14 mouse cellular contexts compared by ENCODE assay signal in genomic region chr1:128560452-128561324, GRCm38 (mm10). TPM values are rescaled to one million over a fixed set of nuclear protein-coding genes. Genes with fewer than 3 reads are reported as not detected.
DNase-seq lines count a peak whose midpoint lies in the region; ATAC-seq and TF ChIP-seq lines count a peak whose summit lies in the region.
"Had no signal": no experiment of that assay in that cellular context is flagged by ENCODE, and none has a peak within 500 bp of the region (broad histone marks: within the 10 kb centered on the region; RNA-seq: fewer than 3 reads in every experiment).

No protein-coding gene starts in this region.

- intact Hi-C loops in heart, postnatal 36 days (cut with DNase I) = no loop called here
- intact Hi-C loops in gastrocnemius, postnatal 36 days (cut with DNase I) = no loop called here
- intact Hi-C loops in gastrocnemius, adult 2 months (cut with DNase I) = no loop called here

- H3K27ac ChIP-seq in heart, embryonic 10.5 days = 0 out of 2 replicates have a peak overlapping the region, but pooled peaks have one; percentile 30
- peak overlapping the region; percentile 38; the same call in 1 of the 2 replicates for H3K27ac ChIP-seq in midbrain, embryonic 10.5 days (replicated peaks)
- H3K27ac ChIP-seq in midbrain, embryonic 16.5 days (ENCODE audit: low read length) = no peak overlapping the region
- no peak overlapping the region for H3K27ac ChIP-seq in gastrocnemius, adult 2 months
- H3K27ac ChIP-seq: embryonic facial prominence, embryonic 15.5 days; kidney, embryonic 15.5 days; left cerebral cortex, adult 2 months; lung, embryonic 15.5 days had no signal

- peaks cover 8% of the 10 kb centered on the region for H3K4me1 ChIP-seq in heart, embryonic 10.5 days
- H3K4me1 ChIP-seq in midbrain, embryonic 10.5 days = peaks cover 16% of the 10 kb centered on the region
- no peaks in the 10 kb centered on the region for H3K4me1 ChIP-seq in midbrain, embryonic 16.5 days (ENCODE audit: control insufficient read depth, insufficient read depth, low read length)
- H3K4me1 ChIP-seq: kidney, embryonic 15.5 days had no signal

- no peak overlapping the region for H3K9ac ChIP-seq in midbrain, embryonic 16.5 days (ENCODE audit: low read depth, low read length)
- H3K9ac ChIP-seq: embryonic facial prominence, embryonic 15.5 days; kidney, embryonic 15.5 days; lung, embryonic 15.5 days had no signal

- H3K36me3 ChIP-seq in heart, embryonic 10.5 days = no peaks in the 10 kb centered on the region
- H3K36me3 ChIP-seq in midbrain, embryonic 10.5 days = no peaks in the 10 kb centered on the region
- no peaks in the 10 kb centered on the region for H3K36me3 ChIP-seq in midbrain, embryonic 16.5 days (ENCODE audit: control insufficient read depth, insufficient read depth, low read length)
- H3K36me3 ChIP-seq: embryonic facial prominence, embryonic 15.5 days; kidney, embryonic 15.5 days; lung, embryonic 15.5 days had no signal

- H3K4me2 ChIP-seq in midbrain, embryonic 16.5 days (ENCODE audit: low read length) = no peak overlapping the region
- H3K4me2 ChIP-seq: embryonic facial prominence, embryonic 15.5 days; kidney, embryonic 15.5 days; lung, embryonic 15.5 days had no signal

- no peak for TF ChIP-seq CTCF in gastrocnemius, adult 2 months (IDR thresholded peaks at IDR 0.05)

- no peak for ATAC-seq in midbrain, embryonic 16.5 days
- ATAC-seq in megakaryocyte, adult 5-6 weeks (ENCODE audit: poor library complexity, severe bottlenecking) = peak; percentile 81
- ATAC-seq in activated CD4-positive, CD25-positive, alpha-beta regulatory T cell, adult 4 months = no peak
- ATAC-seq: Patski had no signal

- H3K27me3 ChIP-seq in heart, embryonic 10.5 days (ENCODE audit: insufficient read depth, poor library complexity, severe bottlenecking) = 0 out of 2 replicates have a peak, but pooled peaks cover 13% of the 10 kb centered on the region
- H3K27me3 ChIP-seq in midbrain, embryonic 10.5 days (ENCODE audit: low read depth, poor library complexity, severe bottlenecking) = no peaks in the 10 kb centered on the region
- no peaks in the 10 kb centered on the region for H3K27me3 ChIP-seq in midbrain, embryonic 16.5 days (ENCODE audit: control insufficient read depth, insufficient read depth, low read depth, low read length)
- H3K27me3 ChIP-seq: embryonic facial prominence, embryonic 15.5 days; kidney, embryonic 15.5 days; lung, embryonic 15.5 days had no signal

- WGBS in heart, embryonic 10.5 days = 29% methylated on average over 14 of the region's 14 CpGs
- WGBS in midbrain, embryonic 10.5 days = 86% methylated on average over 14 of the region's 14 CpGs
- WGBS in midbrain, embryonic 16.5 days = 74% methylated on average over 14 of the region's 14 CpGs

- H3K9me3 ChIP-seq in heart, embryonic 10.5 days = no peaks in the 10 kb centered on the region
- H3K9me3 ChIP-seq in midbrain, embryonic 10.5 days (replicated peaks) = no peaks in the 10 kb centered on the region
- H3K9me3 ChIP-seq in midbrain, embryonic 16.5 days (replicated peaks; ENCODE audit: control insufficient read depth, low read length, poor library complexity, severe bottlenecking) = no peaks in the 10 kb centered on the region
- H3K9me3 ChIP-seq: embryonic facial prominence, embryonic 15.5 days; kidney, embryonic 15.5 days; lung, embryonic 15.5 days had no signal

- DNase-seq in heart, embryonic 10.5 days (ENCODE audit: low spot score) = peak; percentile 81
- no peak for DNase-seq in heart, postnatal 36 days
- DNase-seq in midbrain, embryonic 10.5 days (ENCODE audit: low spot score) = no peak
- DNase-seq in gastrocnemius, postnatal 36 days = no peak
- no peak for DNase-seq in gastrocnemius, adult 2 months
- DNase-seq: gastrocnemius, postnatal 14 days had no signal

- H3K4me3 ChIP-seq in heart, embryonic 10.5 days = peak overlapping the region; percentile 32; the same call in 1 of the 2 replicates
- H3K4me3 ChIP-seq in midbrain, embryonic 10.5 days = no peak overlapping the region
- H3K4me3 ChIP-seq in midbrain, embryonic 16.5 days (ENCODE audit: low read depth, low read length) = no peak overlapping the region
- no peak overlapping the region for H3K4me3 ChIP-seq in gastrocnemius, adult 2 months
- H3K4me3 ChIP-seq: embryonic facial prominence, embryonic 15.5 days; kidney, embryonic 15.5 days; left cerebral cortex, adult 2 months; lung, embryonic 15.5 days had no signal

RNA-seq across cellular contexts. Expression of gene Cxcr4, which starts 31.4 kb away (rescaled TPM):
- polyA plus RNA-seq in heart, embryonic 10.5 days (2016; fragmentation: Nextera tagmentation; extraction: Ambion mirVana) = 1.2 and 1.7 TPM in 2 replicates
- 10 to 100 TPM in 1 of 2 experiments, 1 to 10 TPM in 1; 7.0 to 12.2 TPM for total RNA-seq in heart, postnatal 36 days (2021)
- polyA plus RNA-seq in midbrain, embryonic 10.5 days (2016; fragmentation: Nextera tagmentation; extraction: Ambion mirVana) = 18.6 and 20.2 TPM in 2 replicates
- polyA plus RNA-seq in midbrain, embryonic 16.5 days (2015; fragmentation: Nextera tagmentation; extraction: Ambion mirVana) = 4.0 and 5.6 TPM in 2 replicates
- total RNA-seq in megakaryocyte, adult 5-6 weeks (2015) = 507 and 516 TPM in 2 replicates
- 307 and 321 TPM in 2 replicates for total RNA-seq in megakaryocyte, adult 5-6 weeks (2017)
- polyA plus RNA-seq in activated CD4-positive, CD25-positive, alpha-beta regulatory T cell, adult 4 months (2017; shearing (Covaris generic)) = 10 to 100 TPM in 1 of 2 experiments, 1 to 10 TPM in 1; 7.4 to 16.6 TPM
- total RNA-seq in gastrocnemius, postnatal 36 days (2021) = 1 to 10 TPM; 3.2 to 3.5 TPM
- 1 to 10 TPM; 1.1 to 1.9 TPM for total RNA-seq in gastrocnemius, adult 2 months (2021)

Comparison
In these comparisons a context has a peak if more than half of its experiments do, and no peak if none do; other contexts are left out.
1. H3K27ac ChIP-seq: peak in heart, embryonic 10.5 days (single experiment) and midbrain, embryonic 10.5 days (single experiment); none in midbrain, embryonic 16.5 days (single experiment) and gastrocnemius, adult 2 months (single experiment).
2. RNA of gene Cxcr4, which starts 31.4 kb away (total RNA-seq): 307 to 516 TPM in megakaryocyte, adult 5-6 weeks; 7.0 to 12.2 TPM in heart, postnatal 36 days, 3.2 to 3.5 TPM in gastrocnemius, postnatal 36 days and 1.1 to 1.9 TPM in gastrocnemius, adult 2 months; every median in the first group is over 10 times any median in the second.